8 mouse cellular contexts compared by ENCODE assay signal in genomic region chr5:33820733-33821621, GRCm38 (mm10). TPM values are rescaled to one million over a fixed set of nuclear protein-coding genes. Genes with fewer than 3 reads are reported as not detected.
A peak's percentile ranks its signal among the peaks of the same experiment; 100 is the strongest.
DNase-seq lines count a peak whose midpoint lies in the region; TF ChIP-seq lines count a peak whose summit lies in the region.

No protein-coding gene starts in this region.

- peaks cover 48% of the 10 kb centered on the region for H3K79me2 ChIP-seq in myocyte (ENCODE audit: control insufficient read depth, insufficient read depth)

- H3K36me3 ChIP-seq in myocyte (ENCODE audit: control insufficient read depth, insufficient read depth) = no peaks in the 10 kb centered on the region
- no peaks in the 10 kb centered on the region for H3K36me3 ChIP-seq in splenic B cell, adult 2 months (ENCODE audit: control insufficient read depth, insufficient read depth, low read length, poor library complexity, severe bottlenecking)

- peak overlapping the region; percentile 54 for H3K4me3 ChIP-seq in myocyte

- TF ChIP-seq POLR2A in myocyte (IDR thresholded peaks at IDR 0.05; ENCODE audit: insufficient read length, low read depth) = peak; percentile 50

- peak; percentile 13 to 27 for DNase-seq in layer of hippocampus, adult 18-20 months (ENCODE audit: low spot score in 2 of 2)
- no peak for DNase-seq in layer of hippocampus, adult 9-10 months (ENCODE audit: low spot score)
- DNase-seq in embryo, embryonic 11.5 days (ENCODE audit: low read depth, low spot score) = peak; percentile 42
- peak; percentile 51 to 60 for DNase-seq in gastrocnemius, postnatal 4 days (ENCODE audit: low spot score in 2 of 2)
- DNase-seq in kidney, adult 11 months = peak; percentile 54
- DNase-seq in liver = peak; percentile 79
- DNase-seq in splenic B cell, adult 2 months (ENCODE audit: low read depth, low spot score) = peak; percentile 38

- H3K4me2 ChIP-seq in myocyte (ENCODE audit: low read depth) = peak overlapping the region; percentile 87

- peak overlapping the region; percentile 89 for H3ac ChIP-seq in myocyte (ENCODE audit: control insufficient read depth, insufficient read length)

- no peaks in the 10 kb centered on the region for H3K27me3 ChIP-seq in myocyte (ENCODE audit: control insufficient read depth, insufficient read depth, insufficient read length)
- no peaks in the 10 kb centered on the region for H3K27me3 ChIP-seq in splenic B cell, adult 2 months (ENCODE audit: control insufficient read depth, insufficient read depth, low read length, poor library complexity, severe bottlenecking)

TF ChIP-seq in myocyte, 11 proteins besides CTCF, POLR2A, EP300 and RAD21:
- TF ChIP-seq MYOG (IDR thresholded peaks at IDR 0.05; ENCODE audit: control insufficient read depth in 1 of 3, insufficient read depth in 1 of 3, insufficient read length in 2 of 3, low read depth in 2 of 3) (peak in 1 of 3 experiments; percentile 26), MYOD1 (IDR thresholded peaks at IDR 0.05; ENCODE audit: control insufficient read depth in 1 of 3, insufficient read length in 2 of 3, low read depth in 2 of 3) (peak in 1 of 3 experiments; percentile 13), CEBPB (IDR thresholded peaks at IDR 0.05; ENCODE audit: insufficient read depth, poor library complexity, severe bottlenecking) (no peak)

RNA-seq across cellular contexts. Expression of gene Nsd2, which starts 0.5 kb away (rescaled TPM):
- total RNA-seq in layer of hippocampus, adult 18-20 months (2021) = 100 to 1,000 TPM; 118 to 119 TPM
- total RNA-seq in gastrocnemius, postnatal 4 days (2021) = 10 to 100 TPM; 72.1 to 75.6 TPM
- polyA plus RNA-seq in myocyte (2012; fragmentation: generic; extraction: Trizol) = 23.9 TPM

RNA-seq across cellular contexts. Expression of gene Letm1, which starts 38.4 kb away (rescaled TPM):
- total RNA-seq in layer of hippocampus, adult 18-20 months (2021) = 100 to 1,000 TPM in 1 of 2 experiments, 10 to 100 TPM in 1; 95.4 to 101 TPM
- 10 to 100 TPM; 43.7 to 51.3 TPM for total RNA-seq in gastrocnemius, postnatal 4 days (2021)
- polyA plus RNA-seq in myocyte (2012; fragmentation: generic; extraction: Trizol) = 29.2 TPM
